In genomic region chr5:124036836-124037235, GRCm38 (mm10) we compare ENCODE assay signal across 8 mouse cellular contexts. TPM values are rescaled to one million over a fixed set of nuclear protein-coding genes. Genes with fewer than 3 reads are reported as not detected.
DNase-seq lines count a peak whose midpoint lies in the region; ATAC-seq lines count a peak whose summit lies in the region.

No protein-coding gene starts in this region.

- H3K4me1 ChIP-seq in liver, embryonic 12.5 days = peaks cover 48% of the 10 kb centered on the region

- H3K9ac ChIP-seq in liver, embryonic 12.5 days = no peak overlapping the region

- no peaks in the 10 kb centered on the region for H3K9me3 ChIP-seq in liver, embryonic 12.5 days (replicated peaks)

- peak overlapping the region; percentile 32; the same call in 1 of the 2 replicates for H3K27ac ChIP-seq in liver, embryonic 12.5 days

- peak; percentile 39 for DNase-seq in adrenal gland, postnatal 14 days
- DNase-seq in adrenal gland, postnatal 4 days (ENCODE audit: low spot score in 2 of 2) = no peak
- peak; percentile 53 for DNase-seq in retina, postnatal 1 day
- no peak for DNase-seq in retina, embryonic 14.5 days (ENCODE audit: low spot score)
- DNase-seq in thymus, postnatal 4 days = peak; percentile 82
- no peak for DNase-seq in frontal cortex, adult 2 months (ENCODE audit: extremely low spot score in 1 of 2, low spot score in 1 of 2)
- no peak for DNase-seq in left cerebral cortex, adult 8-10 months (ENCODE audit: low spot score in 2 of 2)

- no peaks in the 10 kb centered on the region for H3K27me3 ChIP-seq in liver, embryonic 12.5 days (replicated peaks)

- ATAC-seq in liver, embryonic 12.5 days = 0 out of 2 replicates have a peak, but pooled peaks have one; percentile 31

- no peak overlapping the region for H3K4me3 ChIP-seq in liver, embryonic 12.5 days

- WGBS in liver, embryonic 12.5 days (ENCODE audit: insufficient replicate concordance) = 38% methylated on average over 5 of the region's 5 CpGs

- peak overlapping the region; percentile 17; the same call in 1 of the 2 replicates for H3K4me2 ChIP-seq in liver, embryonic 12.5 days

- no peaks in the 10 kb centered on the region for H3K36me3 ChIP-seq in liver, embryonic 12.5 days

RNA-seq across cellular contexts. Expression of gene Vps37b, which starts 4.8 kb away (rescaled TPM):
- total RNA-seq in adrenal gland, postnatal 14 days (2021) = 65.2 and 85.1 TPM in 2 replicates
- total RNA-seq in adrenal gland, postnatal 4 days (2021) = 10 to 100 TPM; 61.4 to 64.1 TPM
- polyA plus RNA-seq in liver, embryonic 12.5 days (2016; fragmentation: Nextera tagmentation; extraction: Ambion mirVana) = 20.9 and 21.8 TPM in 2 replicates
- 46.3 and 53.0 TPM in 2 replicates for polyA plus RNA-seq in frontal cortex, adult 2 months (2012; rRNA removed)
- 10 to 100 TPM; 35.5 to 47.5 (median 42.3) TPM for total RNA-seq in left cerebral cortex, adult 8-10 months (2022)

RNA-seq across cellular contexts. Expression of gene Abcb9, which starts 58.8 kb away (rescaled TPM):
- total RNA-seq in adrenal gland, postnatal 14 days (2021) = 10.5 and 10.6 TPM in 2 replicates
- total RNA-seq in adrenal gland, postnatal 4 days (2021) = 1 to 10 TPM; 5.8 to 7.2 TPM
- polyA plus RNA-seq in liver, embryonic 12.5 days (2016; fragmentation: Nextera tagmentation; extraction: Ambion mirVana) = 5.0 and 5.6 TPM in 2 replicates
- polyA plus RNA-seq in frontal cortex, adult 2 months (2012; rRNA removed) = 30.2 and 33.3 TPM in 2 replicates
- total RNA-seq in left cerebral cortex, adult 8-10 months (2022) = 10 to 100 TPM; 54.5 to 61.4 (median 56.3) TPM

Comparison
In these comparisons a context has a peak if more than half of its experiments do, and no peak if none do; other contexts are left out.
1. DNase-seq: peak in adrenal gland, postnatal 14 days (single experiment), retina, postnatal 1 day (single experiment) and thymus, postnatal 4 days (single experiment); none in adrenal gland, postnatal 4 days (0 of 2), retina, embryonic 14.5 days (single experiment), frontal cortex, adult 2 months (0 of 2) and left cerebral cortex, adult 8-10 months (0 of 2).